Mouse (Mus musculus) heart, postnatal 14 days (tissue): ENCODE measurements at regions not wholly inside any gene's neighbourhood (a gene's known extent, or its start where the extent isn't known, plus 50 kb on each side); places are given as distances from the start of the nearest gene placed in this dataset.
A peak's percentile ranks its signal among the peaks of the same experiment; 100 is the strongest.

Experiments used
- DNase-seq, 2 experiments: peaks; one replicate each; pipeline ENCODE4 v3.0.0; 2021 to 2022
- intact Hi-C: fragments of 180-260 bp; cut with DNase I; formaldehyde crosslinking; loops from one replicate; pipeline ENCODE4 v1.15.1; 2025

DNA sequence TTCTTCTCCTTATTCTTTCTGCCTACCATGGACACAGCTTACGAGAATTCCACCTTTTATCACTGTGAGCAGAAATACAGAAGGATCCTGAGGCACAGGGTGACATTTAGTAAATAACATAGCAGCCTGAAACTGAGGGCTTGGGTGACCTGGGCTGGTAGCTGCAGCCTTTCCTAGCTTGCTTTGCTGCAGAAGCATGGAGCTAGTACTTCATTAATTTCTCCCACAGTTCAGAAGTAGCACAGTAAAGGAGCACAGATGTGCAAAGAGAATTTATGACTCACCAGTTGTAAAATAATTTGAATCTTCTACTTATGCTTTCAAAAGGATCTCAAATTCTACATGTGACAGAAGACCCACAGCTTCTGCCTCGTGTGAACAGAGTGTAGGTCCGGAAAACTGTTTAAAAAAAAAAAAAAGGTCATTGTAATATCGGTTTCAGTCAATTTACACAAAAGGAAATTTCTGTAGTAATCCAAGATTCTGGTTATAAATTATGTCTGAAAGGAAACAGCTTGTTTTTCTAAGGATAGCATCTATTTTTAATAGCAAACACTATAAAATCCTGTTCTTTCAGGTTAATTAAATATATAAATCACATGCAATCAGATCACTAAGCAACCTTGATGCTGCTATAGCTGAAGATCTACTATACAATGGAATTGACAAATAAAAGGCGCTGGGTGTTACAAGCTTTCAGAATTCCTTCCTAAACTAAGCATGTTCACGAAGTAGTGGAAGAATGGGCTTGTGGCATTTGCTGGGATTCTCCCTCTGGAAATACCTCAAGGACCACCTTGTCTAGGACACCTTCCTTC, 64.0 kb upstream of the Mef2c start:
- intact Hi-C loops: no loop called here
- no peak for DNase-seq

DNA sequence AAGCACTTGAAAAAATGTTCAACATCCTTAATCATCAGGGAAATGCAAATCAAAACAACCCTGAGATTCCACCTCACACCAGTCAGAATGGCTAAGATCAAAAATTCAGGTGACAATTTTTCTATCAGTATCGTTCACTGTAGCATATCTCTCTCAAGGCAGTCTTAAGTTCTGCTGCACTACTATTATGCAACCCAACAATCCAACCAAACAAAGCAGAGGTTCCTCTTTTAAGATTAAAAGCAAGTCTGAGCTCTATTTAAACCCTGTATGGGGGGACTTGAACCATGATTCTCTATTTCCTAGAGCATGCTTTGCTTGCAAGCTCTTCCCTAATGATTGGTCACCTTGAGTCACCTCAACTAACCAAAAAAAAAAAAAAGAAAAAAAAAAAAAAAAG, 59.6 kb upstream of the Mef2c start:
- DNase-seq: no peak
- intact Hi-C loops: no loop called here

DNA sequence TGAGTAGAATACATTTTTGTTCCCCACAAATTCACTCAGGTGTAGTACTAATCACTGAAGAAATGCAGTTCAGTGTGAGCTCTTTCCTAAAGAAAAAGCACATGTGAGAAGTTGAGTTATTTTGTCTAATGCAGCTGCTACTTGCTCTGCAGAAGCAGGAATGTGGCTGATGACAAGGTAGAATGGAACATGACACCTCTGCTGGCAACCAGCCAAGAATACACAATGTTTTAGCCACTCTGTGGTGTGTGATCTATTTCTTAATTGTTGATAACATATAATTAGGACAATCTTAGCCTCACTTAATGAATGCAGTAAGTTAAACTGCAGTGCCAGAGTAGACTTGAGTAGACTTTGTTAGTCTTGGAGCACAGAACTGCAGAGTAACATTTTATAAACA, 53.0 kb upstream of the Mef2c start:
- intact Hi-C loops: no loop called here
- DNase-seq: peak in 1 of 2 experiments; percentile 20

DNA sequence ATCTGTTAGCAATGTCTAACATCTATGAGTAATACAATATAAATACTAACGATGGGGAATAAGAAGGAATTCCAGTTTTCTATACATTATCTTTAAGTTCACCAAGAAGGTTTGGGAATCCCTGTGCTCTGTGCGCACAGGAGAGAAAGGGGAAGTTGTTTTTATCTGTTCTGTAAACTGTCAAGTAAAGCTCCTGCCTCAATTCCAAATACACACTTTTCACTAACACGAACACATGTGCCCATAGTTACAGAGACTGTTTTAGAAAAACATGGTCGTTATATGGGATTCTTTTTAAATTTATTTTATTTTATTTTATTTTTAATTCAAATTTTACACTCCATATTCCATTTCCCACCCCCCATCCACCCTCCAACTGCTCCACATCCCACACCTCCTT, 50.8 kb upstream of the Mef2c start:
- intact Hi-C loops: no loop called here
- no peak for DNase-seq
